Mouse (Mus musculus): ENCODE data around the gene Gla. TPM values are rescaled to one million over a fixed set of nuclear protein-coding genes. Genes with fewer than 3 reads are reported as not detected.

The Gla gene
- polyA plus RNA-seq, 1 experiment from 2014 or later: 5.9 TPM

DNA sequence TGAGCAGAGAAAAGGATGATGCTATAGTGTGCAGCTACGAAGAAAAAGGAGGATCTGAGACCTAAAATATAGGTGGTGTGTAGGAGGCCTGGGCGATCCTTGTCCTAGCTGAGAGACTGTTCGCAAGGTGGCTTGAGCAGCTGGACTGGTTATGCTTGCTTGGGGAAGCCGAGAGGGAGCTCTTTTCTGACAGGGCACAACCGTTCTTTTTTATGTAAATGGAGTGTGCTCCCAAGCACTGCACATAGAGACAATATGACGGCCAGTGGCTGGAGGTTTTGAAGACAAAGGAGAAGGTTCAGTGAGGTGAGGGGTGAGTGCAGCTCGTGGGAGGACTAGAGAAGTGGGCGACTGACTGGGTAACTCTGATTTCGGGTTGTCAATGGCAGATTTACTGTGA, 18.8 kb upstream of the Gla start:
- no peaks in the 10 kb centered on the region for H3K4me1 ChIP-seq
- DNase-seq (ENCODE audit: low spot score): peak; percentile 14
- H3K4me3 ChIP-seq: no peak overlapping the region
- 49% methylated on average over 9 of the region's 9 CpGs for WGBS
- H3K27ac ChIP-seq (replicated peaks): no peak overlapping the region
- peaks cover 45% of the 10 kb centered on the region for H3K27me3 ChIP-seq (replicated peaks; ENCODE audit: low read depth, poor library complexity, severe bottlenecking)
- H3K9me3 ChIP-seq: no peaks in the 10 kb centered on the region
- no peaks in the 10 kb centered on the region for H3K36me3 ChIP-seq (replicated peaks)

DNA sequence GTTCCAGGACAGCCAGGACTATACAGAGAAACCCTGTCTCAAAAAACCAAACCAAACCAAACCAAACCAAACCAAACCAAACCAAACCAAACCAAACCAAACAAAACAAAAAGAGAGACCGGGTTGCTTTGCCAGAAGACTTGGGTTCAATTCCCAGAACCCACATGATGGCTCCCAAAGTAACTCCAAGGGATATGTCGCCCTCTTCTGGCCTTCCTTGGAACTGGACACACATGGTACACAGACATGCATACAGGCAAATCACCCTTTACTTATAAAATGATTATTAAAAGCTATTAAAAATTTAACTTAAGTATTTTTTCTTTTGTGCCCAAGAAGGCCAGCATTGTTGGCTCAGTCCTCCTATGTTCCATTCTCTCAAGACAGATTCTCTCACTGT, 13.4 kb upstream of the Gla start:
- peaks cover 6% of the 10 kb centered on the region; the same call in 1 of the 2 replicates for H3K4me1 ChIP-seq
- 65% methylated on average over 2 of the region's 2 CpGs for WGBS
- DNase-seq (ENCODE audit: low spot score): no peak
- no peaks in the 10 kb centered on the region for H3K36me3 ChIP-seq (replicated peaks)
- H3K27ac ChIP-seq (replicated peaks): no peak overlapping the region
- H3K27me3 ChIP-seq (replicated peaks; ENCODE audit: low read depth, poor library complexity, severe bottlenecking): peaks cover 32% of the 10 kb centered on the region
- H3K9me3 ChIP-seq: no peaks in the 10 kb centered on the region
- no peak overlapping the region for H3K4me3 ChIP-seq

- peak; percentile 87 for DNase-seq (ENCODE audit: low spot score)
- 14% methylated on average over 15 of the region's 15 CpGs for WGBS
- peak overlapping the region; percentile 46 for H3K4me3 ChIP-seq
- peaks cover 2% of the 10 kb centered on the region; the same call in 1 of the 2 replicates for H3K36me3 ChIP-seq (replicated peaks)
- no peaks in the 10 kb centered on the region for H3K9me3 ChIP-seq
- peaks cover 17% of the 10 kb centered on the region for H3K27me3 ChIP-seq (replicated peaks; ENCODE audit: low read depth, poor library complexity, severe bottlenecking)
- H3K4me1 ChIP-seq: peaks cover 6% of the 10 kb centered on the region; the same call in 1 of the 2 replicates
- peak overlapping the region; percentile 90 for H3K27ac ChIP-seq (replicated peaks)
These were observed 11.5 kb upstream of the Gla start for GRCm38 (mm10) chrX:134612285-134612959.

DNA sequence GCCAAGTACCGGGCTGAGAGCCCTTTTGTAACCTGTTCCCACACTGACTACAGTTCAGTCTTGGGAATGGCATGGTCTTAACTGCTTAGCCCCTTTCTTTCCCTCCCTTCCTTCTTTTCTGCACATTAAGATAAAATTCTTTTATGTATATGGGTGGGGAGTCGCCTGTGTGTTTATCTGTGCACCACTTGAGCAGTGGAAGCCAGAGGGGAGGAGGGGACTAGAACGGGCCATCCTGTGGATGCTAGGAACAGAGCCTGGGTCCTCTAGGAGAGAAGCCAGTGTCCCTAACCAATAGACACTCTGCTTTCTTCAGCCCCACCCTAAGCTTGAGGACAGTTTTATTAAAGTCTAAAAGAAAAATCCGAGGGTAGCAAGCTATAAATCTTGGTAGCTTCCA, 10.1 kb upstream of the Gla start:
- DNase-seq (ENCODE audit: low spot score): no peak
- H3K4me3 ChIP-seq: no peak overlapping the region
- H3K4me1 ChIP-seq: peaks cover 6% of the 10 kb centered on the region; the same call in 1 of the 2 replicates
- H3K9me3 ChIP-seq: no peaks in the 10 kb centered on the region
- H3K27ac ChIP-seq (replicated peaks): no peak overlapping the region
- H3K27me3 ChIP-seq (replicated peaks; ENCODE audit: low read depth, poor library complexity, severe bottlenecking): peaks cover 16% of the 10 kb centered on the region
- peaks cover 6% of the 10 kb centered on the region; the same call in 1 of the 2 replicates for H3K36me3 ChIP-seq (replicated peaks)
- 92% methylated on average over 4 of the region's 4 CpGs for whole genome bisulfite sequencing

DNA sequence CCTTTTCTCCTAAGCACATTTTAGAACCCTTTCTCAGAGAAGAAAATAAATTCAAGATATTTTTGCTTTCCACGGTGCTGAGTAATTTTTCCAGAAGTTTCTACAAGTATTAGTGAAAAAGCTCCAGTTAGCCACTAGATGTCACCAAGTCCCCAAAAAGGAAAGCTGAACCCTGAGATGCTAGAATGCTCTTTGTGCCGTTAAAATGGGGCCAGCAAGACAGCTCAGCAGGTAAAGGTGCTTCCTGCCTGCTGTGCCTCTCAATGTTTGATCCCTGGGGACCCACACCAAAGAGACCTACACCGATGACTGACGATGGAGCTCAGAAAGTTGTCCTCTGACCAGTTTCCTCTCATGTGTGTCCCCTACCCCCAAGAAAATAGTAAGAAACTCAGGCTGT, 8.5 kb upstream of the Gla start:
- Histone ChIP-seq H3K36me3 (replicated peaks) (peaks cover 10% of the 10 kb centered on the region), H3K9me3 (no peaks in the 10 kb centered on the region), H3K4me3 (no peak overlapping the region), H3K27me3 (replicated peaks; ENCODE audit: low read depth, poor library complexity, severe bottlenecking) (peaks cover 13% of the 10 kb centered on the region), H3K4me1 (peaks cover 6% of the 10 kb centered on the region; the same call in 1 of the 2 replicates), H3K27ac (replicated peaks) (no peak overlapping the region)
- 46% methylated on average over 4 of the region's 4 CpGs for WGBS
- DNase-seq (ENCODE audit: low spot score): no peak

- Histone ChIP-seq H3K4me3 (peak overlapping the region; percentile 66), H3K27me3 (replicated peaks; ENCODE audit: low read depth, poor library complexity, severe bottlenecking) (peaks cover 17% of the 10 kb centered on the region; the same call in 1 of the 2 replicates), H3K9me3 (no peaks in the 10 kb centered on the region), H3K4me1 (peaks cover 9% of the 10 kb centered on the region), H3K27ac (replicated peaks) (peak overlapping the region; percentile 92), H3K36me3 (replicated peaks) (peaks cover 13% of the 10 kb centered on the region)
- no peak for DNase-seq (ENCODE audit: low spot score)
- 17% methylated on average over 43 of the region's 43 CpGs for WGBS
These were observed 625 bp upstream of the Gla start for GRCm38 (mm10) chrX:134601380-134602120.

DNA sequence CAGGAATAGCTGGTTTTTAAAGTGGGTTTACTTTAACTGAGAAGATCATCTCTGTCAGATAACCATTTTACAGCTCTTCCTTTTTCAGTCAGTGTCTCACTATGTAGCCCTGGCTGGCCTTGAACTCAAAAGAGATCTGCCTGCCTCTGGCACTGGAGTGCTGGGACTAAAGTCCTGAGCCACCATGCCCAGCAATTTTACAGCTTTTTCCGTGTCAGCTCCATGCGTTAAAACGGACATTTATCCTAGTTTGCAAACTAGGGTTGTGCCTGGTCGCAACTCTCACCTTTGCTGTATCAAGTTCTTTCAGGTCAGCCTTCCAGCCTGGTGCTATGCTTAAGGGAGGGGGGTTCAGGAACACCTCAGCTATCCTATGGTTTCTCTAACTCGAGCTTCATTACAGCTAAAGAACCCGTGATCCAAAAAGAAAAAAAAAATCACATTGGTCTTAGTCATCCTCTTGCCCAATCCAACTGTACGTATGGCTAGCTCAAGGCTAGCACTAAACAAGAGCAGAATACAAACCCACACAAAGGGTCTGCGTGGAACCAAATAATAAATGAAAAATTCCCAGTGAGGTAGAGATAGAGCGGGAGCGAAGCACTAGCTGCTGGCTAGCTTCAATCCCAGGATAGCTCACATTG, 881 bp downstream of the Gla start:
- DNase-seq (ENCODE audit: low spot score): no peak
- 28% methylated on average over 10 of the region's 10 CpGs for WGBS
- Histone ChIP-seq H3K27ac (replicated peaks) (peak overlapping the region; percentile 78; the same call in 1 of the 2 replicates), H3K36me3 (replicated peaks) (peaks cover 9% of the 10 kb centered on the region), H3K4me3 (peak overlapping the region; percentile 66), H3K4me1 (peaks cover 9% of the 10 kb centered on the region), H3K9me3 (no peaks in the 10 kb centered on the region), H3K27me3 (replicated peaks; ENCODE audit: low read depth, poor library complexity, severe bottlenecking) (peaks cover 17% of the 10 kb centered on the region; the same call in 1 of the 2 replicates)

GRCm38 (mm10) chrX:134589836-134590235, 11.1 kb downstream of the Gla start:
- WGBS: 55% methylated on average over 5 of the region's 5 CpGs
- Histone ChIP-seq H3K36me3 (replicated peaks) (peaks cover 33% of the 10 kb centered on the region), H3K27ac (replicated peaks) (no peak overlapping the region), H3K9me3 (no peaks in the 10 kb centered on the region), H3K4me1 (peaks cover 4% of the 10 kb centered on the region; the same call in 1 of the 2 replicates), H3K27me3 (replicated peaks; ENCODE audit: low read depth, poor library complexity, severe bottlenecking) (peaks cover 25% of the 10 kb centered on the region), H3K4me3 (no peak overlapping the region)
- no peak for DNase-seq (ENCODE audit: low spot score)

DNA sequence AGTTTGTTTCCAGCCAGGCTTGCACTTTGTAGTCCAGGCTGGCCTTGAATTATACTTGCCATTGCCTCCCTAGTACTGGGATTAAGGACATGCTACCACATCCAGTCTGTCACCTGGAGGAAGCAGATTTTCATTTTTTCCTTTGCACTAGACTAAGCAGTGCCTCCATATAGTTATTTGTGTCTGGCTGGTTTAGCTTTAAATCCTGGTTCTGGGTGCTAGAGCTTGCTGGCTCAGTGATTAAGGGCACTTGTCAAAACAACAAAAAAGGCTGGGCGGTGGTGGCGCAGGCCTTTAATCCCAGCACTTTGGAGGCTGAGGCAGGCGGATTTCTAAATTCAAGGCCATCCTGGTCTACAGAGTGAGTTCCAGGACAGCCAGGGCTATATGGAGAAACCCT, 11.9 kb downstream of the Gla start:
- 86% methylated on average over 3 of the region's 3 CpGs for WGBS
- H3K36me3 ChIP-seq (replicated peaks): peaks cover 33% of the 10 kb centered on the region
- H3K27ac ChIP-seq (replicated peaks): no peak overlapping the region
- peaks cover 4% of the 10 kb centered on the region; the same call in 1 of the 2 replicates for H3K4me1 ChIP-seq
- DNase-seq (ENCODE audit: low spot score): no peak
- H3K9me3 ChIP-seq: no peaks in the 10 kb centered on the region
- no peak overlapping the region for H3K4me3 ChIP-seq
- peaks cover 25% of the 10 kb centered on the region for H3K27me3 ChIP-seq (replicated peaks; ENCODE audit: low read depth, poor library complexity, severe bottlenecking)

DNA sequence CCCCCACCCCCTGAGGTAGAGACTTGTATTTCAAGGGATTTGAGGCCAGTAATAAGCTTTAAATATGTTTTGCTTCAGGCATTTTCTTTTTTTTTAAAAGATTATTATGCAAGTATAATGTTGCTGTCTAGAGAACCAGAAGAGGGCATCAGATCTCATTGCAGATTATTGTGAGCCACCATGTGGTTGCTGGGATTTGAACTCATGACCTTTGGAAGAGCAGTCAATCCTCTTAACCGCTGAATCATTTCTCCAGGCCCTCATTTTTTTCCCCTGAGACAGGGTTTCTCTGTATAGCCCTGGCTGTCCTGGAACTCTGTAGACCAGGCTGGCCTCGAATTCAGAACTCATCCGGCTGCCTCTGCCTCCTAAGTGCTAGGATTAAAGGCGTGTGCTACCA, 12.7 kb downstream of the Gla start:
- 77% methylated on average over 4 of the region's 4 CpGs for WGBS
- Histone ChIP-seq H3K27ac (replicated peaks) (no peak overlapping the region), H3K36me3 (replicated peaks) (peaks cover 33% of the 10 kb centered on the region), H3K4me1 (peaks cover 4% of the 10 kb centered on the region; the same call in 1 of the 2 replicates), H3K27me3 (replicated peaks; ENCODE audit: low read depth, poor library complexity, severe bottlenecking) (peaks cover 27% of the 10 kb centered on the region), H3K9me3 (no peaks in the 10 kb centered on the region), H3K4me3 (no peak overlapping the region)
- no peak for DNase-seq (ENCODE audit: low spot score)

GRCm38 (mm10) chrX:134586447-134586846, 14.5 kb downstream of the Gla start:
- Histone ChIP-seq H3K9me3 (no peaks in the 10 kb centered on the region), H3K36me3 (replicated peaks) (peaks cover 33% of the 10 kb centered on the region), H3K4me1 (peaks cover 4% of the 10 kb centered on the region; the same call in 1 of the 2 replicates), H3K27ac (replicated peaks) (peak overlapping the region; percentile 89), H3K4me3 (peak overlapping the region; percentile 66), H3K27me3 (replicated peaks; ENCODE audit: low read depth, poor library complexity, severe bottlenecking) (peaks cover 41% of the 10 kb centered on the region)
- no peak for DNase-seq (ENCODE audit: low spot score)
- 34% methylated on average over 8 of the region's 8 CpGs for WGBS
